Mouse (Mus musculus): Measurements from ENCODE around the gene Ascl3. TPM values are rescaled to one million over a fixed set of nuclear protein-coding genes. Genes with fewer than 3 reads are reported as not detected.
A peak's percentile ranks its signal among the peaks of the same experiment; 100 is the strongest.

Gene Ascl3
- total and polyA plus RNA-seq, 3 experiments: not detected

DNA sequence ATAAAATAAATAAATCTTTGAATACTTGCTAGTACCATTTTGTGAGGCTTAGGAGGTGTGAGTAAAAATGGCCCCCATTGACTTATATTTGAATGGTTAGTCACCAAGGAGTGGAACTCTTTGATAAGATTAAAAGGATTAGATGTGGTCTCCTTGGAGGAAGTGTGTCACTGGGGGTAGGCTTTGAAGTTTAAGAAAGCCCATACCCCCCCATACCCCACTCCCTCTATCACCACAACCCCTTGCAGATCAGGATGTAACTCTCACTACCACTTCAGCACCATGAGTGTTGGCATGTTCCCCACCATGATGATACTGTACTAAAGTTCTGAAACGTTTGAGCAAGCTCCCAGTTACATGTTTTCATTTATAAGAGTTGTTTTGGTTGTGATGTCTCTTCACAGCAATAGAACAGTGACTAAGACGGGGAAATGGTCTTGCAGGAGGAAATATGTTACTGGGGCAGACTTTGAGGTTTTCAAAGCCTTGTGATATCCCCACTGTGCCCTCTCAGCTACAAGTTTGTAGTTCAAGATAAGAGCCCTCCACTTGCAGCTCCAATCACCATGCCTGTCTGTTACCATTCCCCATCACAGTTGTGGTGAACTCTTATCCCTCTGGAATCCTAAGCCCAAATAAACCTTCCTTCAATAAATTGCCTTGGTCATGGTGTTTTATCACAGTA lies 37.3 kb upstream of the Ascl3 start (continued):
- no peak for TF ChIP-seq CHD2 (IDR thresholded peaks at IDR 0.05; ENCODE audit: low read length)

DNA sequence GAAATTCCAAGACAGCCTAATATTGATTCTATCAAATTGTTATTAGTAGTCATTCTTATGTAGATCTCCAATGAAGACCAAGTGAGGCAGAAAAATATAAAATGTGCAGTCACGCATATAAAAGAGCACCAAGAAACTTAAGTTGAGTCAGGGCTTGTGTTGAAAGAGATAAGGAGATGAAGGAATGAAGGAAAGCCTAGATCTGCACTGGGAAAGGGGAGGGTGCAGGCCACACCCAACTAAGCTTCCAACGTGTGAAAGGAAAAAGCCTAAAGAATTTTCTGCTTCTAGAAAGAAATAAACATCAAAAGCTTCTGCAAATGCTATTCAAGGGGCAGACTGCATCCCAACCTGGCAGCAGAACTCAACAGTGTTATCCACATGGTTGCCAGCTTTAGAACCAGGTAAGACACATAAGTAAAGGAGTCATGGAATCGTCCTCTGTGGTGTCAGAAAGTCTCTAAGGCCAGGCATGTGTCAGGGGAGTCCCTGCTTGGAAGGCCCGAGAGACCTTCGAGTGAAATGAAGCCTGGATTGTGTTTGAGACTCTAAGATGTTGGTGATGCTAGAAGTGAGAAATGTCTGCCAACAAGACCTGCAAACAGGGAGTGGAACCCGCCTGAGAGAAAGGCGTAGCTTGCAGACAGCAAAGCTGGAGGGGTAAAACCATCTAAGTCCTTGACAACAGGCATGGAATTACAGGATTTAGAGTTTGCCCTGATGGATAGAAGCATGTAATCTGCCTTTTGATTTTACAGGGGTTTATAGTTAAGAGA lies 36.2 kb upstream of the Ascl3 start:
- peak overlapping the region; percentile 43 for H3K9ac ChIP-seq (ENCODE audit: control insufficient read depth, low read depth, low read length, poor library complexity, severe bottlenecking)
- H3K9me3 ChIP-seq (replicated peaks; ENCODE audit: insufficient read depth, low read length): no peaks in the 10 kb centered on the region
- no peaks in the 10 kb centered on the region for H3K27me3 ChIP-seq (ENCODE audit: control insufficient read depth in 1 of 2, insufficient read depth in 2 of 2, low read length in 2 of 2)
- no peaks in the 10 kb centered on the region for H3K79me2 ChIP-seq (ENCODE audit: control insufficient read depth, insufficient read depth, low read length, poor library complexity)
- peaks cover 0 to 45% of the 10 kb centered on the region in 2 experiments; a peak in 2 of 4 replicates for H3K36me3 ChIP-seq (ENCODE audit: control insufficient read depth in 1 of 2, insufficient read depth in 2 of 2, low read length in 2 of 2)
- DNase-seq (ENCODE audit: low read depth, low spot score): peak; percentile 59
- peak overlapping the region; percentile 94 for H3K27ac ChIP-seq (ENCODE audit: control insufficient read depth, low read depth, low read length)
- TF ChIP-seq MEF2A (IDR thresholded peaks at IDR 0.05; ENCODE audit: extremely low read depth, insufficient replicate concordance, low read depth, low read length, poor library complexity, severe bottlenecking) (no peak), MYB (IDR thresholded peaks at IDR 0.05; ENCODE audit: low read depth, low read length) (no peak), ZNF384 (IDR thresholded peaks at IDR 0.05; ENCODE audit: low read depth, low read length) (no peak), TAL1 (IDR thresholded peaks at IDR 0.05; ENCODE audit: low read length) (peak; percentile 8; the same call in 1 of the 2 replicates), BHLHE40 (IDR thresholded peaks at IDR 0.05; ENCODE audit: borderline replicate concordance, low read depth, low read length) (no peak), RCOR1 (IDR thresholded peaks at IDR 0.05; ENCODE audit: low read depth, low read length) (peak; percentile 35; the same call in 1 of the 2 replicates), POLR2AphosphoS2 (IDR thresholded peaks at IDR 0.05; ENCODE audit: low read length) (no peak), SMC3 (IDR thresholded peaks at IDR 0.05; ENCODE audit: low read depth, low read length) (no peak), GATA1 (IDR thresholded peaks at IDR 0.05; ENCODE audit: low read depth, low read length) (peak; percentile 74), SIN3A (IDR thresholded peaks at IDR 0.05; ENCODE audit: low read length) (no peak), ETS1 (IDR thresholded peaks at IDR 0.05; ENCODE audit: low read depth, low read length) (0 out of 2 replicates have a peak, but pooled peaks have one; percentile 9), CTCF (IDR thresholded peaks at IDR 0.05 in 2 of 3, conservative IDR thresholded peaks at IDR 0.05 in 1 of 3; ENCODE audit: control insufficient read depth in 1 of 3, insufficient read depth in 1 of 3, low read depth in 2 of 3, low read length in 3 of 3, poor library complexity in 1 of 3, severe bottlenecking in 1 of 3) (no peak), MXI1 (IDR thresholded peaks at IDR 0.05; ENCODE audit: low read depth, low read length) (0 out of 2 replicates have a peak, but pooled peaks have one; percentile 15), EP300 (IDR thresholded peaks at IDR 0.05; ENCODE audit: low read depth in 1 of 2, low read length in 2 of 2) (peak; percentile 64 to 74), USF2 (IDR thresholded peaks at IDR 0.05; ENCODE audit: borderline replicate concordance in 1 of 2, insufficient read depth in 1 of 2, low read depth in 1 of 2, low read length in 2 of 2) (no peak), TCF12 (IDR thresholded peaks at IDR 0.05; ENCODE audit: low read depth, low read length) (peak; percentile 40; the same call in 1 of the 2 replicates)
- H3K4me3 ChIP-seq (ENCODE audit: control insufficient read depth in 1 of 2, insufficient read depth in 1 of 2, low read depth in 2 of 2, low read length in 2 of 2): no peak overlapping the region
- peaks cover 9 to 33% of the 10 kb centered on the region in 2 experiments for H3K4me1 ChIP-seq (ENCODE audit: control insufficient read depth in 1 of 2, insufficient read depth in 2 of 2, low read length in 2 of 2)

All from MEL (cell line).